Mouse (Mus musculus): ENCODE data around the gene Rbm44.
A peak's percentile ranks its signal among the peaks of the same experiment; 100 is the strongest.

The Rbm44 gene

DNA sequence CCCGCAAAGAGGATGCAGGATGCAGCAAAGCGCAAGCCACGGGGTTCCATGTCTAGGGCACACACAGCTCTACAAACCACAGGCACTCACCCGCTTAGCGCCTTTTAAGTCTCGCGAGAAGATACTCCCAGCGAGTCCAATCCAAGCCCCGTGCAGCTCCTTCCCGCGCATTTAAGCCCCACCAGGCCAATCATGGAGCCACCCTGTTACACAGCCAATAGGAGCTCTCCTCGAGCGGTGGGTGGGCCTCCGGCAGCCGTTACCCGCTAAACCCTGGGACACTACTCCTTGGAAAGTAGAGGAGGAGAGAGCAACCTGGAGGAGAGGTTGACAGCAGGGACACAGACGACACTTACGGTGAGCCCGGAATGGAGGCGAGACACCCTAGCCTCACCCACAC is at the start of gene Rbm44:
Gene Rbm44 (plus strand): TSS at position 277 of the 400 bp plus-strand sequence.
- DNase-seq (ENCODE audit: low spot score) = peak; percentile 91

GRCm38 (mm10) chr1:91095258-91095657 is 49.6 kb upstream of the Rbm44 start:
- no peak for DNase-seq (ENCODE audit: low spot score)

- no peak for DNase-seq (ENCODE audit: low spot score)
These were observed 49.0 kb upstream of the Rbm44 start for GRCm38 (mm10) chr1:91095853-91096252.

GRCm38 (mm10) chr1:91096490-91096889 is 48.4 kb upstream of the Rbm44 start:
- DNase-seq (ENCODE audit: low spot score) = no peak

DNA sequence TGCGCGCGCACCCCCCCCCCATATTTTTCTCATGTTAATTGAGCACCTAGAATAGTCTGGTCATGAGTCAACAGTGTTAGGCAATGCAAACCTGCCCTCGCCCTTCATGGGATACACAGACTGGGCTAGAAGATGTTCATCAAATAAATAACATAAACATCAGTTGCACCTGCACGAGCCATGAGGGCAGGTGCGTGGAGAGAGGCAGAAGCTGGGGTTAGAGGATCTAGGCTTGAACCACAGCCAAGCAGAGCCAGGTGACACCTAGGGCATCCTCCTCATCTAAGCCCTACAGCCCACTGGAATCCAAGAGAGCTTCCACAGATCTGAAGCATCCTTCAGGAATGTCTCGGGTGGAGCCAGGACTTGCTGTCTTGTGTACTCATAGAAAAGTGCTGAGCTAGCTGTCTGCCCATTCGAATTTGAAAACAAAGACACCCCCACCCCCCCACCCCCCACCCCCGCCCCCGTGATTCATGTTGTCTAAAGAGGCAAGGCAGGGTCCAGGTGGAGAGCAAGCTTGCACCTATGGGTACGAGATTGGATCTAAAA is 47.5 kb upstream of the Rbm44 start:
- DNase-seq (ENCODE audit: low spot score) = no peak

- DNase-seq (ENCODE audit: low spot score) = peak; percentile 22
These were observed 46.0 kb upstream of the Rbm44 start for GRCm38 (mm10) chr1:91098887-91099286.

DNA sequence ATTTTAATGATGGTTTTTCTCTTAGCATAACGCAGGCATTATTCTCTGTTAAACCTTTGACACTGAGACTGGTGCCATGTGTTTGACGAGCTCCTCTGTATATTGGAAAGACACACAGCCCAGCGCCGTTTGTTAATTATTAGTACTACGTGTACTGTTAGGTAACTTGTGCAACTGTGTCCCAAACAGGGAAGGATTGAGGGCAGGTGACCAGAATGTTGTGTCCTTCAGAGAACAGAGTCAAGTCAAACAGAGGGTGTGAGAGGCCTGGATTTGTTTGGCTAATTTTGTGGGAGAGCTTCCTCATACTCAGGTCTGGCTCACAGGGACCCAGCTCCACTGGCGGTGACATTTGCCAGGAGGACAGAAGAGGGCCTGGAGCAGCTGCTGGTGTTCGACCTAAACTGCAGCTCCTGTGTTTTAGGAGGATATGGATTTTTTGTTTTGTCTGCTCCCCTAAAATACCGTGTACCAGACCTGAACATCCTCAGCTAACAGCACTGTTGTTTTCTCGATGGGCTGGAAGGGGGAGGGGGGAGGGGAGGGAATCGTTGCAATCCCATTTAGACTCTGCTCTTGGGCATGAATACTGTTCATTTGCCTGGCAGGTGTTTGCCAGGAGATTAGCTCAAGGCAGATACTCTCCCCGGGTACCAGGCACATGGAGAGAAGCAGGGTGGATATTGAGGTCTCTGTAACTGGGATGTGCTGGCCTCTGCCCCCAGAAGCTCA is 43.0 kb upstream of the Rbm44 start:
- no peak for DNase-seq (ENCODE audit: low spot score)

DNA sequence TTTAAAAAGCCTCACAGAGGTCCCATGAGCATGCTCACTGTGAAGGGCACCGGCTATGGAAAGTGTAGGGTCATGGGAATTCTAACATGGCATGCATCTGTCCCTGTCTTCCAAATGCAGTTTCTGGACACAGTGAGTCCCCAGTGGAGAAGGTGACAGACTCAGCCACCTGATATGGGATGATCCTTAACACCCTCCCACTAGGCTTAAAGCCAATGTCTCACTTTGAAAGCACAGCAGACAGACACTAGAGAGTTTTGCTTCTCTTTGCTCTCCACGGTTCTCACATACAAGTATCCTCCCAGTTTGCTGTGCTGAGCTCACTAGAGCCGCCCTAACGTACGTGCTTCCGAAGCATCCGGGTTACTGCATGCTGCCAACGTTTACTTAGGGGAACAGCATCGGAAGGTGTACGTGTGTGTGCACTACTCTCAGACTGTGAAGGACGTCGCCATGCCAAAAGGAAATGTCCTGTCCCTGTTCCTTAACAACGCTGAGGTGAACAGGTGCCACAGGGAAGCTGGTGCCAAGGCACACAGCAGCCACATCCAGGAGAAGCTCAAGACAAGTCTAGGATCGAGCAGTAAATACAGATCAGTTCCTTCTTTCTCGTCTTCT is 41.4 kb upstream of the Rbm44 start:
- no peak for DNase-seq (ENCODE audit: low spot score)

DNA sequence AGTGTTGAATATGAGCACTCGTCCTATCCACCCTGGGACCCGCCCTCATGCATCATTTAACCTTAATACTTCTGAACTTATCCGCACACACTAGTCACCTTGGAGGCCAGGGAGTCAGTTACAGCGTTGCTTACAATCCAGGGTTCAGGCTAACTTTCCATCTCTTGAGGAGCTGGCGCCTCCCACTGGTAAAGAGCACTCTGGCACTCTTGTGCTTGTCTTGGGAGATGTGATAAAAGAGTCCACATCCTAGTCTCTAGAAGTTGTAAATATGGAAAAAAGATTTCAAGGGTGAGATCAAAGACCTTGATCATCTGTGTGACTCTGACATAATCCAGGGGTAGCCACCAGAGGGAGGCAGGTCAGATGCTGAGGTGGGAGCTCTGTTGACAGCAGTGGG is 37.3 kb upstream of the Rbm44 start:
- DNase-seq (ENCODE audit: low spot score) = no peak

- no peak for DNase-seq (ENCODE audit: low spot score)
These were observed 35.6 kb upstream of the Rbm44 start for GRCm38 (mm10) chr1:91109302-91109701.

DNA sequence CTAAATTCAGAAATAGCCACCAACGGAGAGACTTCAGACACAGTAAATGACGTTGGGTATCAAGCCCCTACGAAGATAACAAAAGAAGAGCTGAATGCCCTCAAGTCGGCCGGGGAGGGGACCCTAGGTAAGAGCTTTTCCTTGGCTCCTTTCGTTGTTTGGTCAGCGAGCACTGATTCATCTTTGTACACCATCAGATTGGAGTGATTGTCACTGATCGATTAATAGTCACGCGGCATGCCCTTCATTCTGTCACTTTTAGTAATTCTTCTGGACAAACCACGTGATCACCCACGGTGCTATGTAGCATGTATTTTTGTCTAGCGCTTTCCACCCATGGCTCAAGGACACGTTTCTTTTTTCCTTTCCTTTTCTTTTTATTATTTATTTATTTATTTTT is 32.7 kb upstream of the Rbm44 start:
- DNase-seq (ENCODE audit: low spot score) = no peak

GRCm38 (mm10) chr1:91112606-91113005 is 32.3 kb upstream of the Rbm44 start:
- no peak for DNase-seq (ENCODE audit: low spot score)

DNA sequence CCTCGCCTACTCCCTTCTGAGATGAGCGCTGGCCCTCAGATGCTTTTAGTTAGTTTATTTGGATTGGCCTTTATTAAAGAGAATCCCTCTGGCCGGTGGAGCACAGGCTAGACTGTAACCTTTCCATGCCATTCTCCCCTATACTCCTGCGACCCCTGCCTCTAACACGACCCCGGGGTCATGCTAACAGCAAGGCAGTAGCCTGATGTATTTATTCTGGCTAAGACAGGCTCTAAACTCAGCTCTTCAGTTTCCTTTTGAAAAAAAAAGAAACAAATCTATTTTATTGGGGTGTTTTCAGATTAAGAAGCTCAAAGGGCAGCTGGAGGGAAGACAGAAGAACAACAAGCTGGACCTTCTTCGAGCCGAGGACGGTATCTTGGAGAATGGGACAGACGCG is 22.8 kb upstream of the Rbm44 start:
- DNase-seq (ENCODE audit: low spot score) = no peak

DNA sequence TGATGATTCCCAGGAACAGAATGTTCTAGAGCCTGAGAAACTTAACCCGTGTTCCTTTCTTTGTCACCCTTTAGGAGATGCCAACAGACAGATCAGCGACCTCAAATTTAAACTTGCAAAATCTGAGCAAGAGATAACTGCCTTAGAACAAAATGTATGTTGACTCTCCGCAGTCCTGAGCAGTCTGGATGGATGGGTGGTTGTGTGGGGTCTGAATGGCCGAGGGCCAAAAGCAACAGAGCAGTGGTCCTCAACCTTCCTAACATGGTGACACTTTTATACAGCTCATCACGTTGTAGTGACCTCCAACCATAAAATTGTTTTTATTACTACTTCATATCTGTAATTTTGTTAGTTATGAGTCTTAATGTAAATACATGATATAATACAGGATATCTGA is 21.9 kb upstream of the Rbm44 start:
- DNase-seq (ENCODE audit: low spot score) = no peak

- DNase-seq (ENCODE audit: low spot score) = no peak
These were observed 21.4 kb upstream of the Rbm44 start for GRCm38 (mm10) chr1:91123466-91123865.

GRCm38 (mm10) chr1:91128849-91129248 is 16.0 kb upstream of the Rbm44 start:
- no peak for DNase-seq (ENCODE audit: low spot score)

DNA sequence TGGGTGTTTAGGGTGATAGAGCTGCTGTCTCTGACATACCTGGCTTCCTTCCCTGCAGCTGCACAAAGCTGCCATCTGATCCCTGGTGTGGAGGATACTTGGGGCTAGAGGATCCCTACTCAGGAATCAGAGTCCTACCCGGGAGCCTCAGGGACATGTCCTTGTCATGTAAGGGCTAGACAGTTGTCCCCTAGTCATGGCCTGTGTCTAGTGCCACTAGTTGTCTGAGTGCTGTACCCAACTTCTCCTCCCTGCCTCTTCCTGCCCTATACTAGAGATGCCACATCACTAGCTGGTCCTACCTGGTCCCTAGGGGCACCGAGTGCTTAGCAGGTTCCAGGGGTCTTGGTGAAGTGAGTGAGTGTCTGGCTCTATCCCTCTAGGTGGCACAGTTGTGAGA is 7.9 kb upstream of the Rbm44 start:
- DNase-seq (ENCODE audit: low spot score) = no peak

GRCm38 (mm10) chr1:91151509-91151908 is 6.6 kb downstream of the Rbm44 start:
- no peak for DNase-seq (ENCODE audit: low spot score)

GRCm38 (mm10) chr1:91166798-91167197 is 21.9 kb downstream of the Rbm44 start:
- no peak for DNase-seq (ENCODE audit: low spot score)

DNA sequence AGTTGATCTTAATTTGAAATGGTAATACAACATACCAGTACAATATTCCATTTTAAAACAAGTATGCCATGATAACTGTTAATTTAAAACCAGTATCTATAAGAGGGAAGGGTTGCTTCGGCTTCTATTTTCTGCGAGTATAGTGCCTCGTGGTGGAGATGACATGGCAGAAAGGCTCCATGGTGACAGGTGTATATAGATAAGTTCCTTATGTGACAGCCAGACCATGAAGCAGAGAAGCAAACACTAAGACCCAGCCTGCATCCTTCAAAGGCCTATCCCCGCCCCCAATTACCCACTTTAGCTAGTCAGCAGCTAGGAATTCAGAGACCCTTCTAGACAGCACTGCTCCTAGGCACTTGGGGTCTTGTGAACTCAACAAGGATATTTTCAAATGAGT is 24.3 kb downstream of the Rbm44 start:
- no peak for DNase-seq (ENCODE audit: low spot score)

DNA sequence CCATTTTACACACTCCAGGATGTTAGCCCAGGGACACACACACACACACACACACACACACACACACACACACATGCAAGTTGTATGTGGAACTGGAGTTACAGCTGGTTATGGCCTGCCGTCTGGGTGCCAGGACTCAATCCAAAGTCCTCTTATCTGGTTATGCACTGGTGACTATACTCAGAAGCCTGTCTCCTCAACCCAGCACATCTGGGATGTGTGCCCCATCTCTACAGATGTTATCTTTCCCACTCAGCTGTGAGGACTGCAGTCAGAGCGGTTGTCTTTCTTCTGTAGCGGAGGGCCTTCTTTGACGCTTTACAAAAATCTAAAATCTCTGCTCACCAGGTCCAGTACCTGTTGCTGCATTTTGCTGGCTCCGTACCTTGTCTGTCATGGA is 29.9 kb downstream of the Rbm44 start:
- no peak for DNase-seq (ENCODE audit: low spot score)

DNA sequence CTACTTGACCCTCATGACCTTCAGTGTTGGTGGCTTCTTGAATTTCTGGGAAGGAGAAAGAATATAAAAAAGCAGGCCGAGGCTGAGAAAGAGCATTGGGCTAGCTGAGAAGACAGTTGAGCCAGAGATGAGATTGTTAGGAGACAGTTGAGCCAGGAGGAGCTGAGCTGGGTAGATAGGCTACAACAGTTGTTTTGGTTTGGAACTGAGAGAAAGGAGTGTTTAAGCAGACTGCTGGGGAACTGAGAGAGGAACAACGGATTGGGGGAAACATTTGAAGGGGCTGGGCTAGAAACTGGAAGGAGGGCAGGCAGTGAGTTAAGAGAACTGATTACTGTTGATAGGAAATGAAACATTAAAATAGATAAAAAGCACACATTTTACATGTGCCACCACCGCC is 31.1 kb downstream of the Rbm44 start:
- DNase-seq (ENCODE audit: low spot score) = no peak

DNA sequence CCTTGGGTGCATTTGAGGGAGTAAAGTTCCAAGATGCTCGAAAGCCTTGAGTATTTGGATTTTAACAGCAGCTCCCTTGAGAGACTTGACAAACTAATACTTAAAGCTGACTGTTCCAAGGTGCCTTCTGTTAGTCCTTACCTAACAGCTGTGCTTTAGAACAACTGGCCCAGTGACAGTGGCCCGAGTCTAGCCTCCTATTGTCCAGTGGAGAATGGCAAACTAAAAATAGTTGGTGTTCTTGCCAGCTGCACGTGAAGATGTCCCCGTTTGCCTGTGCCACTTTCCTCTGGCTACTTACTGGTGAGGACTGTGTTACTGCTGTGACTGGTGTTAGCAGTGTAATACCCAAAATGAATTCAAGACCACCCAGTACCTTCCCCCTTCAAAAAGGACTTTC is 32.0 kb downstream of the Rbm44 start:
- no peak for DNase-seq (ENCODE audit: low spot score)

GRCm38 (mm10) chr1:91179086-91179485 is 34.2 kb downstream of the Rbm44 start:
- DNase-seq (ENCODE audit: low spot score) = peak; percentile 36

Data from testis, postnatal 14 days (tissue).